Mouse (Mus musculus): Measurements from ENCODE around the gene Cmtm6. TPM values are rescaled to one million over a fixed set of nuclear protein-coding genes. Genes with fewer than 3 reads are reported as not detected.

Gene Cmtm6
- polyA plus RNA-seq, 1 experiment: 76.2 TPM

DNA sequence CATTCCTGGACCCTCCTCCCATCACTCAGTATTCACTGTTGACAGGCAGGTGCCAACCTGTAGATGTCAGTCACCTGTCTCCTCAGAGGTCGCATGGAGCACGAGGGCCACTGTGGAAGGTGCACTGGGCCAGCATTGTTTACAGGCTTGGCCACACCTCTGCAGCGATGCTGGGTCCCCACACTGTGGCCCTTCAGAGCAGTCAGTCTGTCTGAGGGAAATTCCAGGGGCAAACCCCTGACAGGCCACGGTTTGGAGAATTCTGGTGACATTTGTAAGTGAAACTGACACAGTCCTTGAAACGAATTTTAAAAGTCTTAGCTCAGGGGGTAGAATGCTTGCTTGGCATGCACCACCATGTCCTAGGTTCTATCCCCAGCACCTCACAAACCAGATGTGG is 29.4 kb downstream of the Cmtm6 start:
- no peak for TF ChIP-seq CTCF (IDR thresholded peaks at IDR 0.05; ENCODE audit: borderline replicate concordance, control insufficient read depth, extremely low read depth, insufficient read depth, low read length, poor library complexity)
- TF ChIP-seq POLR2A (IDR thresholded peaks at IDR 0.05; ENCODE audit: control insufficient read depth, extremely low read depth, insufficient read depth, low read length, poor library complexity): no peak
- Histone ChIP-seq H3K36me3 (ENCODE audit: control insufficient read depth, insufficient read depth, low read length) (peaks cover 35% of the 10 kb centered on the region), H3K27ac (ENCODE audit: control insufficient read depth, insufficient read depth, low read length) (no peak overlapping the region; the same call in 1 of the 2 replicates), H3K27me3 (ENCODE audit: control insufficient read depth, insufficient read depth, low read length) (no peaks in the 10 kb centered on the region), H3K4me3 (ENCODE audit: control insufficient read depth, insufficient read depth, low read length) (no peak overlapping the region), H3K4me1 (replicated peaks; ENCODE audit: control insufficient read depth, insufficient read depth, low read length) (peaks cover 12% of the 10 kb centered on the region)
- no peak for DNase-seq
- WGBS: 86% methylated on average over 5 of the region's 5 CpGs

- H3K4me1 ChIP-seq (replicated peaks; ENCODE audit: control insufficient read depth, insufficient read depth, low read length): peaks cover 12% of the 10 kb centered on the region
- 97% methylated on average over 11 of the region's 11 CpGs for WGBS
- no peak for DNase-seq
- H3K36me3 ChIP-seq (ENCODE audit: control insufficient read depth, insufficient read depth, low read length): peaks cover 32% of the 10 kb centered on the region
- no peak overlapping the region for H3K4me3 ChIP-seq (ENCODE audit: control insufficient read depth, insufficient read depth, low read length)
- no peaks in the 10 kb centered on the region for H3K27me3 ChIP-seq (ENCODE audit: control insufficient read depth, insufficient read depth, low read length)
- no peak for TF ChIP-seq POLR2A (IDR thresholded peaks at IDR 0.05; ENCODE audit: control insufficient read depth, extremely low read depth, insufficient read depth, low read length, poor library complexity)
- no peak for TF ChIP-seq CTCF (IDR thresholded peaks at IDR 0.05; ENCODE audit: borderline replicate concordance, control insufficient read depth, extremely low read depth, insufficient read depth, low read length, poor library complexity)
- H3K27ac ChIP-seq (ENCODE audit: control insufficient read depth, insufficient read depth, low read length): no peak overlapping the region
Measured at GRCm38 (mm10) chr9:114761848-114762247, 30.9 kb downstream of the Cmtm6 start.

DNA sequence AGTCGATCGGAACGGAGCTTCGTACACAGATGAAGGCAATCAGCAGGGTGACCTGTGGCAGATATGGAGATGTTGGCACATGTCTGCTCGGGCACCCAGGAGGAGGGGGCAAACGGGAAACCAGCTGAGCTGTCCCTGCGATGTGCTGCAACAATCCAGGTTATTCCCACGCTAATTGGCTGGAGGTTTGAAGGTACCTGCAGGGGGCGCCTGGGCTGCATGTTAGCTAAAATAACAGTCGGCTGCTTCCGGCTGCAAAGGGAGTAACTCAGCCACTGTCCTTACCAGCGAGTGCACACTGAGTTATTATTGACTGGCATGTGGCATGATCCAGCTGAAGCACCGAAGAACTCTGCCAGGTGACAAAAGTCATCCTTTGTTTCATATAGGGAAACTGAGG is 32.4 kb downstream of the Cmtm6 start:
- H3K36me3 ChIP-seq (ENCODE audit: control insufficient read depth, insufficient read depth, low read length): peaks cover 32% of the 10 kb centered on the region
- peak; percentile 61 for DNase-seq

DNA sequence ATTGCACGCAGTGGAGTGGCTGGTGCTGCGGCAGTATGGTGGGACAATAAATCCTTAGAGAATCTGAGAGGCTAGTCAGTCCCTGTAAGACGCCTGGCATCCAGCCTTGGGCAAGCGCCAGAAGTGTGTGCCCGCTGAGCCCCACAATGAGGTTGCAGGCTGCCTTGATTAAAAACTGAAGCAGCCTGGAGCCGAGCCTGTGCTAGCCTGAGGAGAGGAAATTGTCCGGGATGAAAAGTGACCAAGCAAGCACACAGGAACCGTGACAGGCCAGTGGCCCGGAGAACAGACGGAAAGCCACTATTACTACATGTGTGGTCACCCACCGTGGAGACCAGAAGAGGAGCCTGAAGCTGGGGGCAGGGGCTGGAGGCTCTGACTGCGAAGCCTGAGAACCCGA is 36.1 kb downstream of the Cmtm6 start:
- TF ChIP-seq CTCF (IDR thresholded peaks at IDR 0.05; ENCODE audit: borderline replicate concordance, control insufficient read depth, extremely low read depth, insufficient read depth, low read length, poor library complexity) (no peak), POLR2A (IDR thresholded peaks at IDR 0.05; ENCODE audit: control insufficient read depth, extremely low read depth, insufficient read depth, low read length, poor library complexity) (no peak)
- H3K36me3 ChIP-seq (ENCODE audit: control insufficient read depth, insufficient read depth, low read length): peaks cover 9% of the 10 kb centered on the region
- WGBS: 94% methylated on average over 13 of the region's 13 CpGs
- no peak overlapping the region for H3K4me3 ChIP-seq (ENCODE audit: control insufficient read depth, insufficient read depth, low read length)
- no peaks in the 10 kb centered on the region for H3K27me3 ChIP-seq (ENCODE audit: control insufficient read depth, insufficient read depth, low read length)
- H3K27ac ChIP-seq (ENCODE audit: control insufficient read depth, insufficient read depth, low read length): no peak overlapping the region
- peaks cover 22% of the 10 kb centered on the region for H3K4me1 ChIP-seq (replicated peaks; ENCODE audit: control insufficient read depth, insufficient read depth, low read length)
- no peak for DNase-seq

More for the DNA sequence above, 32.4 kb downstream of the Cmtm6 start:
- WGBS: 75% methylated on average over 13 of the region's 13 CpGs
- peaks cover 12% of the 10 kb centered on the region for H3K4me1 ChIP-seq (replicated peaks; ENCODE audit: control insufficient read depth, insufficient read depth, low read length)
- no peak overlapping the region for H3K4me3 ChIP-seq (ENCODE audit: control insufficient read depth, insufficient read depth, low read length)
- no peak overlapping the region for H3K27ac ChIP-seq (ENCODE audit: control insufficient read depth, insufficient read depth, low read length)
- TF ChIP-seq CTCF (IDR thresholded peaks at IDR 0.05; ENCODE audit: borderline replicate concordance, control insufficient read depth, extremely low read depth, insufficient read depth, low read length, poor library complexity) (peak; percentile 74; the same call in 1 of the 2 replicates), POLR2A (IDR thresholded peaks at IDR 0.05; ENCODE audit: control insufficient read depth, extremely low read depth, insufficient read depth, low read length, poor library complexity) (no peak)
- H3K27me3 ChIP-seq (ENCODE audit: control insufficient read depth, insufficient read depth, low read length): no peaks in the 10 kb centered on the region

- TF ChIP-seq CTCF (IDR thresholded peaks at IDR 0.05; ENCODE audit: borderline replicate concordance, control insufficient read depth, extremely low read depth, insufficient read depth, low read length, poor library complexity) (no peak), POLR2A (IDR thresholded peaks at IDR 0.05; ENCODE audit: control insufficient read depth, extremely low read depth, insufficient read depth, low read length, poor library complexity) (no peak)
- 88% methylated on average over 2 of the region's 2 CpGs for WGBS
Measured at GRCm38 (mm10) chr9:114767507-114767906, 36.6 kb downstream of the Cmtm6 start.

GRCm38 (mm10) chr9:114768066-114768465 is 37.1 kb downstream of the Cmtm6 start:
- no peaks in the 10 kb centered on the region for H3K27me3 ChIP-seq (ENCODE audit: control insufficient read depth, insufficient read depth, low read length)
- peaks cover 4% of the 10 kb centered on the region; the same call in 1 of the 2 replicates for H3K36me3 ChIP-seq (ENCODE audit: control insufficient read depth, insufficient read depth, low read length)
- no peak for DNase-seq
- TF ChIP-seq POLR2A (IDR thresholded peaks at IDR 0.05; ENCODE audit: control insufficient read depth, extremely low read depth, insufficient read depth, low read length, poor library complexity) (no peak), CTCF (IDR thresholded peaks at IDR 0.05; ENCODE audit: borderline replicate concordance, control insufficient read depth, extremely low read depth, insufficient read depth, low read length, poor library complexity) (no peak)
- H3K4me3 ChIP-seq (ENCODE audit: control insufficient read depth, insufficient read depth, low read length): no peak overlapping the region
- 76% methylated on average over 10 of the region's 10 CpGs for WGBS
- H3K27ac ChIP-seq (ENCODE audit: control insufficient read depth, insufficient read depth, low read length): no peak overlapping the region
- peaks cover 22% of the 10 kb centered on the region for H3K4me1 ChIP-seq (replicated peaks; ENCODE audit: control insufficient read depth, insufficient read depth, low read length)

More at GRCm38 (mm10) chr9:114767507-114767906, 36.6 kb downstream of the Cmtm6 start:
- no peaks in the 10 kb centered on the region for H3K27me3 ChIP-seq (ENCODE audit: control insufficient read depth, insufficient read depth, low read length)
- H3K36me3 ChIP-seq (ENCODE audit: control insufficient read depth, insufficient read depth, low read length): peaks cover 4% of the 10 kb centered on the region; the same call in 1 of the 2 replicates
- peaks cover 22% of the 10 kb centered on the region for H3K4me1 ChIP-seq (replicated peaks; ENCODE audit: control insufficient read depth, insufficient read depth, low read length)
- H3K27ac ChIP-seq (ENCODE audit: control insufficient read depth, insufficient read depth, low read length): no peak overlapping the region
- no peak for DNase-seq
- H3K4me3 ChIP-seq (ENCODE audit: control insufficient read depth, insufficient read depth, low read length): no peak overlapping the region

DNA sequence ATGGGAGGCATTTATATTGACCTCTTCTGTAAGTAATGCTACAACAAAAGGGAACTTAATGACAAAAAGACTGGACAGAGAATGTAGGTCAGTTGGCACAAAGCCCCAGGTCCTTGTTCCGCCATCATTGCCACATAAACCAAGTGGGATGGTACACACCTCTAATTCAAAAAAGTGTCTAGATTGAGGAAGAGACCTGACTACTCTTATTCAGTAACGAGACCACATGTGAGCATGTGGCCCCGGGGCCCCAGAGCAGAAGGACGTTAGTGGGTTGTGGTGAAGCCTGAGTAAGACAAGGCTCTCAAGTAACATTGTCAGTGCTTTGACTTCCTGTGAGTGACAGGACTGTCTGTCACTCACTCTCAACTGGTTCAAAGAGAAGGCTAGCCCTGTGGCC is 39.3 kb downstream of the Cmtm6 start:
- peaks cover 4% of the 10 kb centered on the region; the same call in 1 of the 2 replicates for H3K36me3 ChIP-seq (ENCODE audit: control insufficient read depth, insufficient read depth, low read length)
- TF ChIP-seq POLR2A (IDR thresholded peaks at IDR 0.05; ENCODE audit: control insufficient read depth, extremely low read depth, insufficient read depth, low read length, poor library complexity) (no peak), CTCF (IDR thresholded peaks at IDR 0.05; ENCODE audit: borderline replicate concordance, control insufficient read depth, extremely low read depth, insufficient read depth, low read length, poor library complexity) (no peak)
- H3K4me1 ChIP-seq (replicated peaks; ENCODE audit: control insufficient read depth, insufficient read depth, low read length): peaks cover 38% of the 10 kb centered on the region
- peak; percentile 40 for DNase-seq
- H3K4me3 ChIP-seq (ENCODE audit: control insufficient read depth, insufficient read depth, low read length): no peak overlapping the region
- 20% methylated on average over 4 of the region's 4 CpGs for WGBS
- no peak overlapping the region for H3K27ac ChIP-seq (ENCODE audit: control insufficient read depth, insufficient read depth, low read length)
- no peaks in the 10 kb centered on the region for H3K27me3 ChIP-seq (ENCODE audit: control insufficient read depth, insufficient read depth, low read length)

Data from thymus, adult 2 months (tissue).